Mouse (Mus musculus): ENCODE results near the gene Wipi1. TPM values are rescaled to one million over a fixed set of nuclear protein-coding genes. Genes with fewer than 3 reads are reported as not detected.

The Wipi1 gene
- polyA plus RNA-seq, 1 experiment, result 20.4 TPM

GRCm38 (mm10) chr11:109587019-109587418, 24.7 kb downstream of the Wipi1 start:
- H3K4me1 ChIP-seq (ENCODE audit: control insufficient read depth, insufficient read depth, low read length), result peaks cover 11% of the 10 kb centered on the region; the same call in 1 of the 2 replicates
- H3K27ac ChIP-seq (ENCODE audit: insufficient read depth, low read length), result no peak overlapping the region
- DNase-seq, result no peak
- 76% methylated on average over 13 of the region's 13 CpGs for WGBS
- H3K27me3 ChIP-seq (ENCODE audit: control insufficient read depth, insufficient read depth, low read length), result no peaks in the 10 kb centered on the region
- no peak overlapping the region for H3K4me3 ChIP-seq (replicated peaks; ENCODE audit: insufficient read depth, low read depth, low read length)
- no peak for TF ChIP-seq CTCF (IDR thresholded peaks at IDR 0.05; ENCODE audit: borderline replicate concordance, insufficient read depth, low read depth, low read length)
- no peak for TF ChIP-seq POLR2A (IDR thresholded peaks at IDR 0.05; ENCODE audit: borderline replicate concordance, insufficient read depth, low read length)

GRCm38 (mm10) chr11:109586424-109586823, 25.3 kb downstream of the Wipi1 start:
- no peak overlapping the region for H3K4me3 ChIP-seq (replicated peaks; ENCODE audit: insufficient read depth, low read depth, low read length)
- DNase-seq, result no peak
- 90% methylated on average over 2 of the region's 2 CpGs for WGBS

GRCm38 (mm10) chr11:109584843-109585713, 26.7 kb downstream of the Wipi1 start:
- DNase-seq, result peak; percentile 88 to 89
- TF ChIP-seq CTCF (IDR thresholded peaks at IDR 0.05; ENCODE audit: borderline replicate concordance, insufficient read depth, low read depth, low read length) (peak; percentile 99), POLR2A (IDR thresholded peaks at IDR 0.05; ENCODE audit: borderline replicate concordance, insufficient read depth, low read length) (no peak)
- peaks cover 13% of the 10 kb centered on the region; the same call in 1 of the 2 replicates for H3K4me1 ChIP-seq (ENCODE audit: control insufficient read depth, insufficient read depth, low read length)
- no peak overlapping the region for H3K27ac ChIP-seq (ENCODE audit: insufficient read depth, low read length)
- H3K27me3 ChIP-seq (ENCODE audit: control insufficient read depth, insufficient read depth, low read length), result no peaks in the 10 kb centered on the region
- no peak overlapping the region for H3K4me3 ChIP-seq (replicated peaks; ENCODE audit: insufficient read depth, low read depth, low read length)
- 24% methylated on average over 11 of the region's 11 CpGs for WGBS

More at GRCm38 (mm10) chr11:109586424-109586823, 25.3 kb downstream of the Wipi1 start:
- TF ChIP-seq POLR2A (IDR thresholded peaks at IDR 0.05; ENCODE audit: borderline replicate concordance, insufficient read depth, low read length) (no peak), CTCF (IDR thresholded peaks at IDR 0.05; ENCODE audit: borderline replicate concordance, insufficient read depth, low read depth, low read length) (no peak)
- no peak overlapping the region for H3K27ac ChIP-seq (ENCODE audit: insufficient read depth, low read length)
- H3K4me1 ChIP-seq (ENCODE audit: control insufficient read depth, insufficient read depth, low read length), result peaks cover 11% of the 10 kb centered on the region; the same call in 1 of the 2 replicates
- H3K27me3 ChIP-seq (ENCODE audit: control insufficient read depth, insufficient read depth, low read length), result no peaks in the 10 kb centered on the region

- 92% methylated on average over 14 of the region's 14 CpGs for WGBS
- Histone ChIP-seq H3K27ac (ENCODE audit: insufficient read depth, low read length) (no peak overlapping the region), H3K4me3 (replicated peaks; ENCODE audit: insufficient read depth, low read depth, low read length) (no peak overlapping the region), H3K27me3 (ENCODE audit: control insufficient read depth, insufficient read depth, low read length) (no peaks in the 10 kb centered on the region), H3K4me1 (ENCODE audit: control insufficient read depth, insufficient read depth, low read length) (peaks cover 21% of the 10 kb centered on the region)
- DNase-seq, result no peak
- no peak for TF ChIP-seq CTCF (IDR thresholded peaks at IDR 0.05; ENCODE audit: borderline replicate concordance, insufficient read depth, low read depth, low read length)
These were observed 27.8 kb downstream of the Wipi1 start for GRCm38 (mm10) chr11:109583986-109584385.

- TF ChIP-seq POLR2A (IDR thresholded peaks at IDR 0.05; ENCODE audit: borderline replicate concordance, insufficient read depth, low read length) (no peak), CTCF (IDR thresholded peaks at IDR 0.05; ENCODE audit: borderline replicate concordance, insufficient read depth, low read depth, low read length) (no peak)
- no peak overlapping the region for H3K4me3 ChIP-seq (replicated peaks; ENCODE audit: insufficient read depth, low read depth, low read length)
- peak; percentile 57 to 66 for DNase-seq
- 45% methylated on average over 9 of the region's 9 CpGs for WGBS
- H3K4me1 ChIP-seq (ENCODE audit: control insufficient read depth, insufficient read depth, low read length), result peaks cover 20% of the 10 kb centered on the region
- no peaks in the 10 kb centered on the region for H3K27me3 ChIP-seq (ENCODE audit: control insufficient read depth, insufficient read depth, low read length)
- no peak overlapping the region for H3K27ac ChIP-seq (ENCODE audit: insufficient read depth, low read length)
These were observed 31.8 kb downstream of the Wipi1 start for GRCm38 (mm10) chr11:109579999-109580398.

GRCm38 (mm10) chr11:109578536-109578935, 33.2 kb downstream of the Wipi1 start:
- no peak overlapping the region for H3K27ac ChIP-seq (ENCODE audit: insufficient read depth, low read length)
- 18% methylated on average over 3 of the region's 3 CpGs for WGBS
- TF ChIP-seq CTCF (IDR thresholded peaks at IDR 0.05; ENCODE audit: borderline replicate concordance, insufficient read depth, low read depth, low read length), result no peak
- TF ChIP-seq POLR2A (IDR thresholded peaks at IDR 0.05; ENCODE audit: borderline replicate concordance, insufficient read depth, low read length), result no peak
- peak; percentile 34 to 38 for DNase-seq
- H3K4me3 ChIP-seq (replicated peaks; ENCODE audit: insufficient read depth, low read depth, low read length), result no peak overlapping the region
- H3K4me1 ChIP-seq (ENCODE audit: control insufficient read depth, insufficient read depth, low read length), result peaks cover 13% of the 10 kb centered on the region
- H3K27me3 ChIP-seq (ENCODE audit: control insufficient read depth, insufficient read depth, low read length), result no peaks in the 10 kb centered on the region

GRCm38 (mm10) chr11:109575832-109576231, 35.9 kb downstream of the Wipi1 start:
- TF ChIP-seq POLR2A (IDR thresholded peaks at IDR 0.05; ENCODE audit: borderline replicate concordance, insufficient read depth, low read length), result no peak
- no peak for TF ChIP-seq CTCF (IDR thresholded peaks at IDR 0.05; ENCODE audit: borderline replicate concordance, insufficient read depth, low read depth, low read length)
- Histone ChIP-seq H3K4me1 (ENCODE audit: control insufficient read depth, insufficient read depth, low read length) (peaks cover 13% of the 10 kb centered on the region), H3K4me3 (replicated peaks; ENCODE audit: insufficient read depth, low read depth, low read length) (no peak overlapping the region), H3K27me3 (ENCODE audit: control insufficient read depth, insufficient read depth, low read length) (no peaks in the 10 kb centered on the region), H3K27ac (ENCODE audit: insufficient read depth, low read length) (no peak overlapping the region)
- no peak for DNase-seq
- WGBS, result 74% methylated on average over 6 of the region's 6 CpGs

GRCm38 (mm10) chr11:109574604-109575003, 37.2 kb downstream of the Wipi1 start:
- peaks cover 6% of the 10 kb centered on the region for H3K4me1 ChIP-seq (ENCODE audit: control insufficient read depth, insufficient read depth, low read length)
- H3K4me3 ChIP-seq (replicated peaks; ENCODE audit: insufficient read depth, low read depth, low read length), result no peak overlapping the region
- H3K27ac ChIP-seq (ENCODE audit: insufficient read depth, low read length), result no peak overlapping the region
- no peak for DNase-seq
- no peaks in the 10 kb centered on the region for H3K27me3 ChIP-seq (ENCODE audit: control insufficient read depth, insufficient read depth, low read length)
- WGBS, result 72% methylated on average over 2 of the region's 2 CpGs
- TF ChIP-seq POLR2A (IDR thresholded peaks at IDR 0.05; ENCODE audit: borderline replicate concordance, insufficient read depth, low read length), result no peak
- TF ChIP-seq CTCF (IDR thresholded peaks at IDR 0.05; ENCODE audit: borderline replicate concordance, insufficient read depth, low read depth, low read length), result no peak
